Comparison of ENCODE assay signal across 7 mouse cellular contexts in genomic region chr15:80076338-80077136, GRCm38 (mm10). TPM values are rescaled to one million over a fixed set of nuclear protein-coding genes. Genes with fewer than 3 reads are reported as not detected.
DNase-seq lines count a peak whose midpoint lies in the region; ATAC-seq and TF ChIP-seq lines count a peak whose summit lies in the region.

No protein-coding gene starts in this region.

- ATAC-seq in heart, postnatal 0 days (ENCODE audit: insufficient read depth, low read depth), result peak; percentile 43; the same call in 1 of the 2 replicates

- 7% methylated on average over 2 of the region's 2 CpGs for WGBS in heart, postnatal 0 days

- H3K9ac ChIP-seq in heart, postnatal 0 days (replicated peaks; ENCODE audit: low read depth, low read length), result no peak overlapping the region

- DNase-seq in ES-CJ7 (ENCODE audit: low read depth, low spot score), result peak; percentile 87
- peak; percentile 68 to 83 for DNase-seq in adrenal gland, postnatal 36 days
- DNase-seq in fibroblast of lung, adult 2 months (ENCODE audit: low read depth), result peak; percentile 56
- peak; percentile 57 for DNase-seq in heart, postnatal 0 days (ENCODE audit: low spot score)
- peak; percentile 81 for DNase-seq in kidney, postnatal 14 days
- peak; percentile 82 for DNase-seq in lung, postnatal 10 days
- DNase-seq in retina, postnatal 1 day, result peak; percentile 82

- H3K27ac ChIP-seq in heart, postnatal 0 days (ENCODE audit: low read depth), result peak overlapping the region; percentile 22; the same call in 1 of the 2 replicates

- no peak for TF ChIP-seq EP300 in heart, postnatal 0 days (IDR thresholded peaks at IDR 0.05; ENCODE audit: low read depth)

- peaks cover 47% of the 10 kb centered on the region for H3K36me3 ChIP-seq in heart, postnatal 0 days (replicated peaks; ENCODE audit: control insufficient read depth, insufficient read depth, low read length)

- H3K27me3 ChIP-seq in heart, postnatal 0 days (ENCODE audit: control insufficient read depth, insufficient read depth, low read length), result no peaks in the 10 kb centered on the region

- no peaks in the 10 kb centered on the region for H3K9me3 ChIP-seq in heart, postnatal 0 days (replicated peaks; ENCODE audit: control insufficient read depth, low read length)

- TF ChIP-seq CTCF in heart, postnatal 0 days (IDR thresholded peaks at IDR 0.05; ENCODE audit: low read depth), result peak; percentile 87

- H3K4me2 ChIP-seq in heart, postnatal 0 days (ENCODE audit: low read depth, low read length), result no peak overlapping the region

- peaks cover 15% of the 10 kb centered on the region; the same call in 1 of the 2 replicates for H3K4me1 ChIP-seq in heart, postnatal 0 days (ENCODE audit: control insufficient read depth, insufficient read depth)

- no peak overlapping the region for H3K4me3 ChIP-seq in heart, postnatal 0 days (ENCODE audit: low read depth, low read length)

RNA-seq across cellular contexts. Expression of gene Syngr1, which starts 14.6 kb away (rescaled TPM):
- total RNA-seq in adrenal gland, postnatal 36 days (2021), result 10 to 100 TPM; 28.0 to 31.5 TPM
- total RNA-seq in heart, postnatal 0 days (2014; rRNA removed; ENCODE audit: low replicate concordance), result 104 and 144 TPM in 2 replicates
- 140 and 150 TPM in 2 replicates for polyA plus RNA-seq in heart, postnatal 0 days (2015; fragmentation: Nextera tagmentation; extraction: Ambion mirVana)

RNA-seq across cellular contexts. Expression of gene Rpl3, which starts 15.1 kb away (rescaled TPM):
- total RNA-seq in adrenal gland, postnatal 36 days (2021), result 100 to 1,000 TPM; 602 to 611 TPM
- 763 and 766 TPM in 2 replicates for total RNA-seq in heart, postnatal 0 days (2014; rRNA removed; ENCODE audit: low replicate concordance)
- polyA plus RNA-seq in heart, postnatal 0 days (2015; fragmentation: Nextera tagmentation; extraction: Ambion mirVana), result 480 and 487 TPM in 2 replicates

RNA-seq across cellular contexts. Expression of gene Tab1, which starts 56.4 kb away (rescaled TPM):
- total RNA-seq in adrenal gland, postnatal 36 days (2021), result 10 to 100 TPM; 11.9 to 18.3 TPM
- 37.3 and 41.2 TPM in 2 replicates for total RNA-seq in heart, postnatal 0 days (2014; rRNA removed; ENCODE audit: low replicate concordance)
- polyA plus RNA-seq in heart, postnatal 0 days (2015; fragmentation: Nextera tagmentation; extraction: Ambion mirVana), result 25.0 and 29.1 TPM in 2 replicates
